Mouse (Mus musculus) T-cell, adult 2 months (primary cell): ENCODE data around the gene Apopt1.

ENCODE experiments used
- DNase-seq: peaks from one replicate; pipeline ENCODE4 v3.0.0; 2022; ENCODE audit warnings: low spot score

The Apopt1 gene

GRCm38 (mm10) chr12:111745274-111745673, 32.2 kb downstream of the Apopt1 start:
- DNase-seq, result no peak

DNA sequence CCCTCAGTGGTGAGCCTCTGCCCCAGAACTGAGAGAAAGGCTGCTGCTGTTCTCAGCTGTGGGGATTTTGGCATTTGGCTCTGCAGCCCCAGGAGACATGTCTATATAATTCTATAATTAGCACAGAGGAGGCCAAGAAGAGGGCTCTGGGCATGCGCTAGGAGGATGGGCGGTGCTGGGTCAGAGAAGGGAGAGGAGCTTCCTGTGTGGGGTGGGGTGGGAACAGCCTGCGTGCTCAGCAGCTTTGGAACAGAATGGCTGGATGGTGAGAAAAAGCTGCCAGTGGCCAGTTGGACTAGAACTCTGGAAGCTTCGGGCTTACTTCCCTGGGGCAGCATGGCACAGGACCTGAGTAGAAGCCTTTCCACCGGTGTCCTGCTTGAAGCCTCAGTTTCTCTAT, 33.0 kb downstream of the Apopt1 start:
- DNase-seq, result peak; percentile 28

DNA sequence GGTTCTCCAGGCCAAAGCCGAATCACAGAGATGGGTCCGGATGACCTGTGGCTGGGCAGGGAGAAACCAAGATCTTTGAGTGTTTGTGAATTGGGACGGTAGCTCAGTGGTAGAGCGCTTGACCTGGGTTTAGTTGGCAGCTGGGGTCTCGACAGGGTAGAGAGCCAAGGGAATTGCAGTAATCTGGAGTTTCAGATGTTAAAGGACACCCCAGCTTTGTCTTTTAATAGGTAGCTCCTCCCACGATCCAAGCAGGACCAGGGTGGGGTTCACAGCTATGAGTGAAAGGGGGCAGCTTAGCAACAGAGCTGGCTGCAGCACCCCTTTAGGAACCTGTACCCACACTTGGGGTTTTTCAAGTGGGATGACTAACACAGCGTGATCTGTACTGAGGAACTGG, 34.4 kb downstream of the Apopt1 start:
- DNase-seq, result no peak

DNA sequence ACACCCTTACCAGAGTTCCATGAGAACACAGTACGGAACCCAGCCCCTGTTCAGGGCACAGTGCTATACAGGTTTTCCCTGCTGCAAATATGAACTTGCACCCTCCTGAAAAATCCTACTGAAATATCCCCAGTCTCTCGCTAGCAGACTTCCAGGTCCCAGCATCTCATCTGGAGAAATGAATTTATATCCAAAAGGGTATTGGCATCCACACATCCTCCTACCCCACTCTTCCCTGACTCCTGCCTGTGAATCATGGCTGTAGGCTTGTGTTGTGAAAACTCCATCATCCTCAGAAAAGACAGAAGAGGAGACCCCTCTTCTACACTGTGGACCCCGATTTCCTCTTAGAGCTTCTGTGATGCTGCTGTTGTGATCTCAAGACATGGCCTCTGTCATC, 37.7 kb downstream of the Apopt1 start:
- no peak for DNase-seq

DNA sequence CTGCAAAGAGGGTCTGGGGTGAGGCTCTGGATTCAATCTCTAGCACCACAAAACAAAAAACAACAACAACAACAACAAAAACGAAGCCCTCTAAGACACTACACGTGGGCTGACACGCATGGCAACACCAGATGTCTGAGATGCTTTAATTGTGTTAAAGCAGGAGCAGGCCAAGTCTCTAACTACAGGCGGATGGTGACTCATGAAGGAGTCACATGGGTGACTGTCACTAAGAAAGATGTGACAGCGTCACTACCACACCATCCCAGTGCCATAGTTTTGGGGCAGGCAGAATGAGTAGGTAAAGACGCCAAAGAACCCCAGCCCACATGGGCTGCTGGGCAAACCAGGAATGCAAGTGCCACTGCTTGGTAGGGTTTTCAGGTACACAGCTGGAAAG, 39.4 kb downstream of the Apopt1 start:
- no peak for DNase-seq

- no peak for DNase-seq
These were observed 40.3 kb downstream of the Apopt1 start for GRCm38 (mm10) chr12:111753347-111753746.

GRCm38 (mm10) chr12:111754710-111755109, 41.6 kb downstream of the Apopt1 start:
- DNase-seq, result no peak

DNA sequence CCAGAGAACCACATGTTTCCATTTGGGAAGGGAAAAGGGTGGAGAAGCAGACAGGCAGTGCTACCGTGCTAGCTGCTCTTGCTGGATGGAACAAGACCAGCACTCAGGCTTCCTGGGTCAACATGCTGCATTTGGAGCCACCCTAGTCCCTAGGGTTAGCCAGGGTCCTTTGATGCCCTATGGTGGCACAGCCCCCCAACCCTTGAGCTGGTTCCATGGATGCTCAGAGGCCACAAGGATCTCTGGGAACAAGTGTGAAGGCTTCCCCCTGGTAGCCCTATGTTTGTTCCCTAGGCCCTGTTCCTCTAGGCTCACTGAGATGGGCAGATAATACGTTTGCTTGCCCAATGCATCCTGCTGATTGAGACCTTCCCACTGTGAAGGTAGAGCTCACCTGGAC, 42.2 kb downstream of the Apopt1 start:
- DNase-seq, result no peak

GRCm38 (mm10) chr12:111756082-111756697, 43.1 kb downstream of the Apopt1 start:
- no peak for DNase-seq

- no peak for DNase-seq
These were observed 43.6 kb downstream of the Apopt1 start for GRCm38 (mm10) chr12:111756698-111757082.

DNA sequence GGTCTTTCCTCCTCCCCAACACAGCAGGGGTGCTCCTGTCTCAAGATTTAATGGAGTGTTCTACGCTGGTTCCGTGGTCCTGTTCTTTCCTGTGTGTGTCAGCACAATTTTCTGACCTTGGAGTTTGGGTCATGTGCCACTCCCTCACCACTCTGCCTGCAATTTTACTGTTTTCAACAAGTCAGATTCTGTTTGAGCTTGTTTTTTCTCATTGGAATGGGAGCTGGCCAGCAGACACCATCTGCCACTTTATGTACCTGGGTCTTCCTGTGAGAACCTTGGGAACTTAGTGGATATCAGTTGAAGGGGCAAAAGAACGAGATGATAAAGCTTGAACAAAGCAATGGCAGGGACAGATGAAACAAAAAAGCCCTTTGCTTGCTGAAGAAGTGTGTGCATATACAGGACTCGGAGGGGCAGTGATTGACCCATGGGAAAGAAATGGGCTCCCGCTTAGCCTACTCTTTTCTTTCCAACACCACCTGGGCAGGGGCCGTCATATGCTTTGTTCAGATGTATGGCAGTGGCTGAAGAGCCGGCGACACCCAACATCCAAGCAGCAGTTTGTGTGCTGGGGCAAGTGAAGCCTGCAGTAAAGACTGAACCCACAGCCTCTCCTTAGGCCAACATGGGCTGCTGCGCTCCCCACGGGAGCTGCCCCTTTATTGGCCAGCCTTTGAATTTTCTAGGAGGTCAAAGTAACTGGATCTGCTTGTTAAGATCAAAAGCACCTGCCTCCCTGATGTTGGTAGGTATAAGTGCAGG, 44.7 kb downstream of the Apopt1 start:
- DNase-seq, result no peak

DNA sequence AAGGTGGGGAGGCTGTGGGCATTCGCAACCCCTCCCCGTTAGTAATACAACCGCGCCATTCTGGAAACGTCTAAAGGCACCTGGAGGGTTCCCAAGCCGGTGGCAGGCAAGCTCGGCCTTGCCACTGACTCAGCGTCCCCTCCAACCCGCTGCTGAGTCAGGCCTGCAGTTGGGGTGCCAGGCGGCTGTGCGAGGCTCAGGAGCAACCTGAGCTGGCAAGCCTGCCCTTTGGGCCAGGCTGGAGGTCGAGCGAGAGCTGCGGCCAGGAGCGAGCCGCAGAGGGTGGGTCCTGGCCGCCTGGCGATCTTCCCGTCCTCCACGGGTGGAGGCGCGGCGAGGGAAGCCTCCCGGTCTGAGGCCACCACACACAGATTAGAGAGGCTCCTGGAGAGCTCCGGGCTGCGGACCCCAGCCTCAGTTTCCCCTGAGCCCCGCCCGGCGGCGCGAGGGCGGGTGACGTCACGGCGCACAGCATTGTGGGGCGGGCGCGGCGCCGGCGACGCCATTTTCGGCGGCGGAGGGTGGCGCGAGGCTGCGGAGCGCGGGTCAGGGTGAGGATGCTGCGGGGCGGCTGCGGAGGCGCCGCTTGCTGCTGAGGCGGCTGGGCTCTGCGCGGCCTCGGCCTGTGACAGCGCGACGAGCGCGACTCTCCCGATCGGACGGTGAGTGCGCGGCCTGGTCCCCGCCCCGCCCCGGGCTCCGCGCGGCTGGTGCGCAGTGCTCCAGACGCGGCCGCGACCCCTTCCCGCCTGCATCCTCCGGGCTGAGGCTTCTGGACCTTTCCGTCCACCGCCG, 45.5 kb downstream of the Apopt1 start, which contains the start of gene Klc1:
Gene Klc1 (plus strand): TSS at position 469 of the 795 bp plus-strand sequence.
- peak; percentile 70 for DNase-seq

GRCm38 (mm10) chr12:111759176-111760061, 46.4 kb downstream of the Apopt1 start:
- DNase-seq, result no peak

- no peak for DNase-seq
These were observed 47.3 kb downstream of the Apopt1 start for GRCm38 (mm10) chr12:111760306-111760908.

- no peak for DNase-seq
These were observed 49.7 kb downstream of the Apopt1 start for GRCm38 (mm10) chr12:111762620-111763280.

DNA sequence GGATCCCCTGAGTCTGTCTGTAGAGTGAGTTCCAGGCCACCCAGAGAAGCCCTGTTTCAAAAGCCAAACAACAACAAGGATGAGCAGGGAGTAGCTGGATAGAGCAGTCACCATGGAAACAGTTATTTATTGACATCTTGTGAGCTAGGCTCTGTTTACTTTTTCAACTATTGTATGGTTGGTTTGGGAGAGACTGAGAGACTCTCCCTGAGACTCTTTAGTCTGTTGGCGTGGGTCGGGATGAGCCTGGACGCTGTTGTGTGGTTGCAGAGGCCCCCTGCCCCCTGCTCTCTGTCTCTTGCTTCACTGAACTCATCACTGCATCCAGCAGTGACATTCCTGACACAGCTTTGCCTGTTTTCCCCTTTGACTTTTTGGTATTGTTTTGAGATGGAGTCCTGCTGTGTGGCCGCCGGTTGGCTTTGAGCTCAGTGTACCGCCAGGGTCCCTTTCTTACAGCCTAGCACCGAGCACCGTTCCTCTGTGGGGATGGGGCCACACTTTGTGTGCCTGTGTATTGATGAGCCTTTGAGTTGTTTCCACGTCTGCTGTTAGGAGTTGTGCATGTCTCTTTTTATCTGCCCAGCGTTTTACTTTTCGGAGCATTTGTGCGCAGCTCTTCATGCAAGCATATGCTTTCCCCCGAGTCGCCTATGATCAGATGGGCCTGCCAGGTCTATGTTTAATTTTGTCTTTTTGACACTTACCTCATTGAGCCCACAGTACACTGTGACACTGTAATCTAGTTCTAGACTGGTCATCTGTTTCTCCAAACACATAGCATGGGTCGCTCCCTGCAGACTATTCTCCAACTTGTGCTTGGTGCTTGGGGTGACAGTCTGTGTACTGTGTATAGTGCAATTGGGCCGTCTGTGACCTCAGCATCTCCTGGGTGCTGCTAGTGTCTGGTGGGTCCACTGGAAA, 53.5 kb downstream of the Apopt1 start:
- no peak for DNase-seq

DNA sequence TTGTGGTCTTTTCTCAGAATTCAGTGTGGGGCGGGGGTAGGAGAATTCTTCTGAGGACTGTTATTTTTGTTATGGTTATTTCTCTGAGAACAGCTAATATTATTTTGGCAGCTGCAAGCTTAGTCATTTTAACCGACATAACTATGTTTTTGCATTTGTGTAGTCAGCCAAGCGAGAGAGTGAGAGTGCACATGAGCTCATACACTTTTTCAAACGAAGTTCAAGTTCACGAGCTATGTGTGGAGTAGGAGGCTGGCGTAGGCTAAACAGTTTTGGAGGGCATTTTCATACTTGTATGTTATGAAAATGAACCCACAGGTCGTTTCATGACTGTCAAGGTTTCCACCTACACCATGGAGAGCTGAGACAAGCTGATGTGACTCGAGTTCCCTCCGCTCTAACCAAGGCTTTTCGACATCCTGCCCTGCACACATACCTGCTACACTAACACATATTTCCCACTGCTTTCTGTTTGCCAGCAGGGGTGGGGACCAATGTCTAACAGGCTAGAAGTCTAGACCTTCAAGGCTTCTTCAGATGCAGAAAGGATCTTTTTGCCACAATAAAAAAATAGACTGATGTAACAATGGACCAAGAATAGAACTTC, 55.4 kb downstream of the Apopt1 start:
- no peak for DNase-seq

- DNase-seq, result peak; percentile 22
These were observed 56.2 kb downstream of the Apopt1 start for GRCm38 (mm10) chr12:111769306-111769705.

DNA sequence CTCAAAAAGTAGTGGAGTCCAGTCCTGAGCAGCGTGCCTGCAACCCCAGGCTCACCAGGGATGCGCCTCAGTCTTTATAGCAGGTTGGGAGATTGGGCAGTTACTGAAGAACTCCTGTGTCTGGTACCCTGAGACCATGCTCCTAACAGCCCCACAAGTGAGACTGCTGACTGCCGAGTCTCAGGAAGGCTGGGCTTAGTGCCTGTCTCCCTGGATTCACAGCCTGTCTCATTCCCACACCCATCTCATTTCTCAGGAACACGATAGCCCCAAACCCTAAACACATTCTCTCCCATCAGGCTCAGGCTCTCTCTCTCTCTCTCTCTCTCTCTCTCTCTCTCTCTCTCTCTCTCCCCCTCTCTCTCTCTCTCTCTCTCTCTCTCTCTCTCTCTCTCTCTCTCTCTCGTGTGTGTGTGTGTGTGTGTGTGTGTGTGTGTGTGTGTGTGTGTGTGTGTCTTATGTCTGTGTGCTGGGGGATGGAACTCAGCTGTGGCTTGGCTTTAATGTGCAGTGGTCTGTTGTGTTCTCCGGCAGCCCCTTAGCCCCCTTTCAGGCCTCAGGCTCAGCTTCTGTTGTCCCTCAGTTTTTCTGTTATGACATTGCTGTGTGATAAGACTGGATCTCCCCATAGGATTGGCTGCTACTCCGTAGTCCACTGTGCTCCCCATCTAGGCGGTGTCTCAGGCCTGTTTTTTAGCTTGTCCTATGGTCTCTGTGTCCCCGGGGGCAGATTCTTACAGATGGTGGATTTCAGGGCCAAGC, 56.9 kb downstream of the Apopt1 start:
- no peak for DNase-seq
